Mouse (Mus musculus): ENCODE measurements around the gene Gbgt1.

DNA sequence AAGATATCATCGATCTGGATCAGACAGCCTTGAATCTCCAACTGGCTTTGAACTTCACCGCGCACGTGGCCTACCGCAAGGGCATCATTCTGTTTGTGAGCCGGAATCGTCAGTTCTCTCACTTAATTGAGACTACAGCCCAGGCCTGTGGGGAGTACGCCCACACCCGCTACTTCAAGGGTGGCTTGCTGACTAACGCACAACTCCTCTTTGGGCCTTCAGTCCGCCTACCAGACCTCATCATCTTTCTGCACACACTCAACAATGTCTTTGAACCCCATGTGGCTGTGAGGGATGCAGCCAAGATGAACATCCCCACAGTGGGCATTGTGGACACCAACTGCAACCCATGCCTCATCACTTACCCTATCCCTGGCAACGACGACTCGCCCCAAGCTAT is 27.2 kb upstream of the Gbgt1 start:
- no peak for TF ChIP-seq POLR2A (IDR thresholded peaks at IDR 0.05; ENCODE audit: extremely low read depth, insufficient read depth, low read length)
- TF ChIP-seq CTCF (IDR thresholded peaks at IDR 0.05; ENCODE audit: low read depth, low read length) = no peak

Data from liver, adult 2 months (tissue).